Mouse (Mus musculus) hindbrain, embryonic 15.5 days (tissue): Measurements from ENCODE around the gene Olfr353. TPM values are rescaled to one million over a fixed set of nuclear protein-coding genes. Genes with fewer than 3 reads are reported as not detected.

Experiments used
- ATAC-seq: fragments of 200-750 bp; cut with Nextera tagmentation; 2 replicates; pipeline ENCODE4 v1.8.0; 2017; ENCODE audit warnings: low read depth, moderate number of reproducible peaks, moderate TSS enrichment; ENCODE audit not compliant: low FRiP score
- H3K27ac ChIP-seq: fragments of 300-500 bp; sonication (generic); replicated peaks from 2 replicates; pipeline ENCODE4 v1.5.1; 2015; ENCODE audit warnings: mild to moderate bottlenecking, inconsistent platforms
- H3K27me3 ChIP-seq: fragments of 300-500 bp; sonication (generic); 2 replicates; pipeline ENCODE4 v1.6.1; 2015; ENCODE audit warnings: control low read depth, inconsistent platforms
- H3K36me3 ChIP-seq: fragments of 300-500 bp; sonication (generic); 2 replicates; pipeline ENCODE4 v1.6.1; 2015; ENCODE audit warnings: control low read depth, inconsistent platforms
- H3K4me1 ChIP-seq: fragments of 300-500 bp; sonication (generic); replicated peaks from 2 replicates; pipeline ENCODE4 v1.6.1; 2015; ENCODE audit warnings: control low read depth, inconsistent platforms
- H3K4me2 ChIP-seq: fragments of 300-500 bp; sonication (generic); 2 replicates; pipeline ENCODE4 v1.6.1; 2015; ENCODE audit warnings: moderate library complexity, mild to moderate bottlenecking, inconsistent platforms
- H3K4me3 ChIP-seq: fragments of 300-500 bp; sonication (generic); 2 replicates; pipeline ENCODE4 v1.5.1; 2015; ENCODE audit warnings: mild to moderate bottlenecking, inconsistent platforms
- H3K9ac ChIP-seq: fragments of 300-500 bp; sonication (generic); 2 replicates; pipeline ENCODE4 v1.6.1; 2015; ENCODE audit warnings: inconsistent platforms
- H3K9me3 ChIP-seq: fragments of 300-500 bp; sonication (generic); 2 replicates; pipeline ENCODE4 v1.6.1; 2016; ENCODE audit warnings: control low read depth, inconsistent platforms
- WGBS: fragments of 180-500 bp; shearing (Covaris S2); methylation state at CpG from one replicate; pipeline ENCODE4 v1.1.7; 2015; 5-methylcytosine and 5-hydroxymethylcytosine counted together
- polyA plus RNA-seq: library from polyadenylated mRNA; unstranded; fragments of >200 nt; fragmentation: Nextera tagmentation; extraction: Ambion mirVana; gene quantifications from 2 replicates; pipeline ENCODE4 v1.2.1, GENCODE M21; 2015

The Olfr353 gene
- not detected in 2 replicates for polyA plus RNA-seq

- H3K4me3 ChIP-seq: no peak within 1 kb of the TSS
- no peaks in the 10 kb centered on the region for H3K27me3 ChIP-seq
- no peaks in the 10 kb centered on the region for H3K4me1 ChIP-seq
- no peak within 1 kb of the TSS for H3K9ac ChIP-seq
- H3K36me3 ChIP-seq: no peaks in the 10 kb centered on the region
- peaks cover 9% of the 10 kb centered on the region; the same call in 1 of the 2 replicates for H3K9me3 ChIP-seq
- H3K4me2 ChIP-seq: no peak within 1 kb of the TSS
- H3K27ac ChIP-seq: no peak within 1 kb of the TSS
- no peak for ATAC-seq
Observed at GRCm38 (mm10) chr2:36892836-36893235, at the start of gene Olfr353. Olfr353 (minus strand) TSS chr2:36892936.

GRCm38 (mm10) chr2:36936821-36937220 is 44.1 kb upstream of the Olfr353 start, which contains the start of gene Olfr356:
Olfr356 (plus strand) TSS chr2:36937121.
- Histone ChIP-seq H3K4me3 (no peak within 1 kb of the TSS), H3K27ac (no peak within 1 kb of the TSS), H3K9ac (no peak within 1 kb of the TSS), H3K36me3 (no peaks in the 10 kb centered on the region), H3K4me1 (no peaks in the 10 kb centered on the region), H3K9me3 (no peaks in the 10 kb centered on the region), H3K27me3 (no peaks in the 10 kb centered on the region), H3K4me2 (no peak within 1 kb of the TSS)
- 86% methylated on average over 2 of the region's 2 CpGs for WGBS
- ATAC-seq: no peak

- Histone ChIP-seq H3K4me2 (no peak within 1 kb of the TSS), H3K4me3 (no peak within 1 kb of the TSS), H3K27me3 (no peaks in the 10 kb centered on the region), H3K9ac (no peak within 1 kb of the TSS), H3K36me3 (no peaks in the 10 kb centered on the region), H3K4me1 (no peaks in the 10 kb centered on the region), H3K27ac (no peak within 1 kb of the TSS), H3K9me3 (0 out of 2 replicates have a peak, but pooled peaks cover 3% of the 10 kb centered on the region)
- no peak for ATAC-seq
Observed at GRCm38 (mm10) chr2:36928797-36929196, 36.1 kb upstream of the Olfr353 start, which contains the start of gene Olfr355. Olfr355 (minus strand) TSS chr2:36928897.

GRCm38 (mm10) chr2:36905380-36905779 is 12.6 kb upstream of the Olfr353 start, which contains the start of gene Olfr354:
Olfr354 (plus strand) TSS chr2:36905680.
- H3K9ac ChIP-seq: no peak within 1 kb of the TSS
- no peak within 1 kb of the TSS for H3K4me3 ChIP-seq
- no peak within 1 kb of the TSS for H3K4me2 ChIP-seq
- H3K4me1 ChIP-seq: no peaks in the 10 kb centered on the region
- no peaks in the 10 kb centered on the region for H3K36me3 ChIP-seq
- no peaks in the 10 kb centered on the region; the same call in 1 of the 2 replicates for H3K9me3 ChIP-seq
- no peak within 1 kb of the TSS for H3K27ac ChIP-seq
- no peak for ATAC-seq
- no peaks in the 10 kb centered on the region for H3K27me3 ChIP-seq

- Histone ChIP-seq H3K27me3 (no peaks in the 10 kb centered on the region), H3K9ac (no peak overlapping the region), H3K27ac (no peak overlapping the region), H3K4me2 (no peak overlapping the region), H3K4me3 (no peak overlapping the region), H3K36me3 (no peaks in the 10 kb centered on the region), H3K4me1 (no peaks in the 10 kb centered on the region), H3K9me3 (peaks cover 3% of the 10 kb centered on the region; the same call in 1 of the 2 replicates)
- ATAC-seq: no peak
Observed at GRCm38 (mm10) chr2:36897114-36897513, 4.4 kb upstream of the Olfr353 start.

- Histone ChIP-seq H3K9me3 (no peaks in the 10 kb centered on the region), H3K4me2 (no peak within 1 kb of the TSS), H3K36me3 (no peaks in the 10 kb centered on the region), H3K27me3 (no peaks in the 10 kb centered on the region), H3K4me3 (no peak within 1 kb of the TSS), H3K27ac (no peak within 1 kb of the TSS), H3K9ac (no peak within 1 kb of the TSS), H3K4me1 (no peaks in the 10 kb centered on the region)
- 86% methylated on average over 1 of the region's 1 CpGs for WGBS
- ATAC-seq: no peak
Observed at GRCm38 (mm10) chr2:36868160-36868559, 24.6 kb downstream of the Olfr353 start, which contains the start of gene Olfr352. Olfr352 (plus strand) TSS chr2:36868460.

- Histone ChIP-seq H3K36me3 (no peaks in the 10 kb centered on the region), H3K9me3 (no peaks in the 10 kb centered on the region), H3K27ac (no peak within 1 kb of the TSS), H3K27me3 (no peaks in the 10 kb centered on the region), H3K9ac (no peak within 1 kb of the TSS), H3K4me2 (no peak within 1 kb of the TSS), H3K4me3 (no peak within 1 kb of the TSS), H3K4me1 (no peaks in the 10 kb centered on the region)
- 90% methylated on average over 1 of the region's 1 CpGs for WGBS
- ATAC-seq: no peak
Observed at GRCm38 (mm10) chr2:36862560-36862959, 30.2 kb downstream of the Olfr353 start, which contains the start of gene Olfr351. Olfr351 (minus strand) TSS chr2:36862660.

- WGBS: 83% methylated on average over 1 of the region's 1 CpGs
- H3K27ac ChIP-seq: no peak within 1 kb of the TSS
- H3K36me3 ChIP-seq: no peaks in the 10 kb centered on the region
- no peak for ATAC-seq
- no peaks in the 10 kb centered on the region for H3K4me1 ChIP-seq
- H3K4me2 ChIP-seq: no peak within 1 kb of the TSS
- no peak within 1 kb of the TSS for H3K9ac ChIP-seq
- H3K9me3 ChIP-seq: no peaks in the 10 kb centered on the region; the same call in 1 of the 2 replicates
- no peak within 1 kb of the TSS for H3K4me3 ChIP-seq
- no peaks in the 10 kb centered on the region for H3K27me3 ChIP-seq
Observed at GRCm38 (mm10) chr2:36846010-36846409, 46.7 kb downstream of the Olfr353 start, which contains the start of gene Olfr350. Olfr350 (plus strand) TSS chr2:36846310.

Other genes with a start within 250 kb of the Olfr353 start
- not detected in 2 replicates for gene Olfr346, start 207.1 kb downstream of the Olfr353 start, polyA plus RNA-seq
- not detected in 2 replicates for gene Olfr347, start 161.0 kb downstream of the Olfr353 start, polyA plus RNA-seq
- not detected in 2 replicates for gene Olfr348, start 108.7 kb downstream of the Olfr353 start, polyA plus RNA-seq
- gene Olfr50, start 102.4 kb downstream of the Olfr353 start, polyA plus RNA-seq: not detected in 2 replicates
- gene Olfr3, start 75.9 kb downstream of the Olfr353 start, polyA plus RNA-seq: not detected in 2 replicates
- gene Olfr350, start 46.6 kb downstream of the Olfr353 start, polyA plus RNA-seq: not detected in 2 replicates
- gene Olfr351, start 30.3 kb downstream of the Olfr353 start, polyA plus RNA-seq: not detected in 2 replicates
- not detected in 2 replicates for gene Olfr352, start 24.5 kb downstream of the Olfr353 start, polyA plus RNA-seq
- gene Olfr354, start 12.7 kb upstream of the Olfr353 start, polyA plus RNA-seq: not detected in 2 replicates
- not detected in 2 replicates for gene Olfr355, start 36.0 kb upstream of the Olfr353 start, polyA plus RNA-seq
- gene Olfr356, start 44.2 kb upstream of the Olfr353 start, polyA plus RNA-seq: not detected in 2 replicates
- not detected in 2 replicates for gene Olfr357, start 100.9 kb upstream of the Olfr353 start, polyA plus RNA-seq
- not detected in 2 replicates for gene Olfr358, start 116.4 kb upstream of the Olfr353 start, polyA plus RNA-seq
- not detected in 2 replicates for gene Olfr360, start 172.8 kb upstream of the Olfr353 start, polyA plus RNA-seq
- not detected in 2 replicates for gene Olfr361, start 196.4 kb upstream of the Olfr353 start, polyA plus RNA-seq
- gene Olfr362, start 225.0 kb upstream of the Olfr353 start, polyA plus RNA-seq: not detected in 2 replicates
- gene Olfr364-ps1, start 246.4 kb upstream of the Olfr353 start, polyA plus RNA-seq: not detected in 2 replicates